Mouse (Mus musculus) intestine, embryonic 16.5 days (tissue): ENCODE measurements around the gene Tssk1. TPM values are rescaled to one million over a fixed set of nuclear protein-coding genes. Genes with fewer than 3 reads are reported as not detected.

Experiments
- ATAC-seq: fragments of 200-750 bp; cut with Nextera tagmentation; 2 replicates; pipeline ENCODE4 v1.8.0; 2017; ENCODE audit warnings: moderate TSS enrichment, moderate library complexity
- H3K27ac ChIP-seq: fragments of 300-500 bp; sonication (generic); 2 replicates; pipeline ENCODE4 v1.5.1; 2014; ENCODE audit warnings: mild to moderate bottlenecking, low read length
- H3K27me3 ChIP-seq: fragments of 300-500 bp; sonication (generic); replicated peaks from 2 replicates; pipeline ENCODE4 v1.6.1; 2014; ENCODE audit warnings: low read length, control low read depth, mixed read lengths; ENCODE audit not compliant: control insufficient read depth, insufficient read depth
- H3K36me3 ChIP-seq: fragments of 300-500 bp; sonication (generic); 2 replicates; pipeline ENCODE4 v1.6.1; 2014; ENCODE audit warnings: low read length, control low read depth; ENCODE audit not compliant: control insufficient read depth, insufficient read depth
- H3K4me1 ChIP-seq: fragments of 300-500 bp; sonication (generic); 2 replicates; pipeline ENCODE4 v1.6.1; 2014; ENCODE audit warnings: low read length, control low read depth, mixed read lengths; ENCODE audit not compliant: control insufficient read depth, insufficient read depth
- H3K4me2 ChIP-seq: fragments of 300-500 bp; sonication (generic); 2 replicates; pipeline ENCODE4 v1.6.1; 2014; ENCODE audit warnings: low read depth, low read length, control low read depth
- H3K4me3 ChIP-seq: fragments of 300-500 bp; sonication (generic); 2 replicates; pipeline ENCODE4 v1.5.1; 2014; ENCODE audit warnings: mild to moderate bottlenecking, low read length
- H3K9ac ChIP-seq: fragments of 300-500 bp; sonication (generic); 2 replicates; pipeline ENCODE4 v1.6.1; 2014; ENCODE audit warnings: low read depth, low read length
- H3K9me3 ChIP-seq: fragments of 300-500 bp; sonication (generic); 2 replicates; pipeline ENCODE4 v1.6.1; 2016; ENCODE audit warnings: low read length, control low read depth; ENCODE audit not compliant: control insufficient read depth
- WGBS: fragments of 180-500 bp; shearing (Covaris S2); extraction: QIAGEN DNeasy Blood & Tissue Kit; methylation state at CpG from one replicate; pipeline ENCODE4 v1.1.7; 2014; 5-methylcytosine and 5-hydroxymethylcytosine counted together
- polyA plus RNA-seq: library from polyadenylated mRNA; unstranded; fragments of >200 nt; fragmentation: Nextera tagmentation; extraction: Ambion mirVana; gene quantifications from 2 replicates; pipeline ENCODE4 v1.2.1, GENCODE M21; 2015

Tssk1 gene
- polyA plus RNA-seq, 1 experiment from 2014 or later, result 0.05 TPM

DNA sequence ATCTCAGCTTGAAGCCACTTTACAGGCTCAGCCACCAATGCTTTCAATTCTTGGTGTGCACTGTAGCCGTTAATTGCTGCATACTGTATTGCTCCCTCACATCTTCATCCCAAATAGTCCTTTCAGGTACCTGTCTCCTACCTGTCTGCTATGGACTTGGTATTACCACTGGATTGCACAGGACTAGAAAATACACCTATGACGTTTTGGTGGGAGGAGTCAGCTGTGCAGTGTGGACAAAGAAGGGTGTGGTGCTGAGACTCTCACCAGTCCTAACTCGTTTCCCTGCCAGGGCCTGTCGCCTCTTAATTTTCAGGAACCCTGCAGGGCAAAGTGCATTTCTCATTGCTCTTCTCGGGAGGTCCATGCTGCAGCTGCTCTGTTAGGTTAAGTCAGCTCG lies 28.3 kb upstream of the Tssk1 start:
- ATAC-seq, result peak; percentile 93
- no peaks in the 10 kb centered on the region for H3K27me3 ChIP-seq
- no peak overlapping the region; the same call in 1 of the 2 replicates for H3K27ac ChIP-seq
- no peaks in the 10 kb centered on the region for H3K9me3 ChIP-seq
- peak overlapping the region; percentile 4; the same call in 1 of the 2 replicates for H3K4me2 ChIP-seq
- H3K36me3 ChIP-seq, result 0 out of 2 replicates have a peak, but pooled peaks cover 4% of the 10 kb centered on the region
- H3K4me1 ChIP-seq, result peaks cover 6% of the 10 kb centered on the region
- 51% methylated on average over 6 of the region's 6 CpGs for WGBS
- no peak overlapping the region for H3K4me3 ChIP-seq
- no peak overlapping the region for H3K9ac ChIP-seq

DNA sequence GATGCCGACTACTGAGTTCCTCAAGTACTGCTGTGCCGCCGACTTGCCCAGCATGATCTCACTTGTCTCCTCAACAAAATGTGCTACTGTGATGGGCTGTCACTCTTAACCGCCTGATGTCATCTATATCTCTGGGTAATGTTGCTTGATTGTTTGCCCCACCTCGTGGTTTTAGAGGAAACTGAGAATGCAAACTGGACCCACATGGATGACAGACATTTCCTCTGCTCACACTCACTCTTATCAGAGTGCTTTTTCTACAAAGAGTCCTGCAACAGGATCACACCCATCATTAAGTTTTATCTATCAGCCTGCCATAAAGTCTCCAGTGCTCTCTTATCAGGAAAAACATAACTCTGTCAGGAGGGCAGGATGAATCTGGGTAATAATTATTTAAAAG lies 22.8 kb upstream of the Tssk1 start:
- H3K27ac ChIP-seq, result no peak overlapping the region
- no peaks in the 10 kb centered on the region for H3K36me3 ChIP-seq

DNA sequence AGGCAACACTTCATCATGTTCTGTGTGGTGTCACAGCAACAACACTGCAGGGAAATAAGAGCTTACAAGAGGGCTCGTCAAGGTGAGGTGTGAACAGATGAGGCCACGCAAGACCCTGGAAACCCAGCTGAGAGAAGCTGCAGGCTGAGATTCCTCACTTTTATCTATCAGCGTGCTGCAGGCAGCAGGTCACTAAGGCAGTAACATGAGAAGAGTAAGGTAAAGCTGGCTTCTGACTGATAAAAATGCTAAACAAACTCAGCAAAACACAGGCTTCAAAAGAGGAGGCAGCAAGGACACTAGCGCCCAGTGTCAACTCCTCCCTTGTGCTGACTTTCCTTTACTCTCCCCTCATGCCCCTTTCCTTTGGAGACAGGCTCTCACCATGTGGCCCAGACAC lies 21.0 kb upstream of the Tssk1 start:
- no peak for ATAC-seq
- 50% methylated on average over 4 of the region's 4 CpGs for WGBS
- H3K36me3 ChIP-seq, result no peaks in the 10 kb centered on the region
- H3K27ac ChIP-seq, result no peak overlapping the region
- H3K4me2 ChIP-seq, result no peak overlapping the region
- H3K4me3 ChIP-seq, result no peak overlapping the region
- H3K9me3 ChIP-seq, result no peaks in the 10 kb centered on the region
- H3K9ac ChIP-seq, result no peak overlapping the region
- peaks cover 16% of the 10 kb centered on the region for H3K4me1 ChIP-seq
- H3K27me3 ChIP-seq, result no peaks in the 10 kb centered on the region

More for the DNA sequence above, 22.8 kb upstream of the Tssk1 start:
- Histone ChIP-seq H3K4me1 (peaks cover 18% of the 10 kb centered on the region), H3K4me3 (no peak overlapping the region), H3K4me2 (no peak overlapping the region), H3K9me3 (no peaks in the 10 kb centered on the region), H3K9ac (no peak overlapping the region), H3K27me3 (no peaks in the 10 kb centered on the region)
- WGBS, result 56% methylated on average over 5 of the region's 5 CpGs
- ATAC-seq, result peak; percentile 84

DNA sequence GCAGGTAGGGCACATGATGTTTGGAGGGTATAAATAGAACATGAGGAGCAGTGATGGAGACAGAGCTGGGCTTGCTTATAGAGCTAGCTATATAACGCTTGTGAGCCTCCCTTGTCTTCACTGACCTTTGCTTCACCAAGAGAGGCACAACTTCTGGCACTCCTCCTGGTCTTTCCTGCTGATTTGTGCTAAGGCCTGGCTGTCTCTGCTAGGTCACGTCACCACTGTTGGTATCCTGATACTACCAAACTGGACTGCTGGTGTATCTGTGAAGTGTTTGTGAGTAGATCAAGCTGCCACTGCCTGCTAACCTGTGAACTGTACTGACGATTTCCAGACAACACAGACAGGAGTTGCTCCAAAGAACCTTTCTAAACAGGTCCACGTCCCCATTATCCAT lies 18.8 kb upstream of the Tssk1 start:
- Histone ChIP-seq H3K36me3 (no peaks in the 10 kb centered on the region), H3K4me3 (no peak overlapping the region), H3K9ac (no peak overlapping the region), H3K27me3 (no peaks in the 10 kb centered on the region), H3K27ac (no peak overlapping the region), H3K9me3 (no peaks in the 10 kb centered on the region), H3K4me1 (peaks cover 16% of the 10 kb centered on the region), H3K4me2 (no peak overlapping the region)
- ATAC-seq, result peak; percentile 38; the same call in 1 of the 2 replicates
- WGBS, result 60% methylated on average over 4 of the region's 4 CpGs

DNA sequence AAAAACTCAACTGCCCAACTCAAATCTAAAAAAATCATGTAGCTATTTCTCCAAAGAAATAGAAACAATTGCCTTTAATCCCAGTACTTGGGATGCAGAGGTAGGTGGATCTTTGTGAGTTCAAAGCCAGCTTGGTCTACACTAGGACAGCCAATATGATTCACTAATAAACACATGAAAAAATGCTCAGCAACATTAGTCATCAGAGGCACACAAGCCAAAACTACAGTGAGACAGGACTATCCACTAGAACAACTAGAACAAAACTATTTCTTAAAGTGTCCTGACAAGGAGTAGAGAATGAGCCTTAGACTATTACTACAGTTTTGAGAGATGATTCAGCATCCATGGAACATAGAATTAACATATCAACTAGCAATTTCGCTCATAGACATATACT lies 17.9 kb upstream of the Tssk1 start:
- no peak for ATAC-seq
- Histone ChIP-seq H3K27me3 (no peaks in the 10 kb centered on the region), H3K9ac (no peak overlapping the region), H3K9me3 (no peaks in the 10 kb centered on the region), H3K27ac (no peak overlapping the region), H3K4me2 (no peak overlapping the region), H3K36me3 (no peaks in the 10 kb centered on the region), H3K4me3 (no peak overlapping the region), H3K4me1 (peaks cover 12% of the 10 kb centered on the region)
- WGBS, result 98% methylated on average over 1 of the region's 1 CpGs

DNA sequence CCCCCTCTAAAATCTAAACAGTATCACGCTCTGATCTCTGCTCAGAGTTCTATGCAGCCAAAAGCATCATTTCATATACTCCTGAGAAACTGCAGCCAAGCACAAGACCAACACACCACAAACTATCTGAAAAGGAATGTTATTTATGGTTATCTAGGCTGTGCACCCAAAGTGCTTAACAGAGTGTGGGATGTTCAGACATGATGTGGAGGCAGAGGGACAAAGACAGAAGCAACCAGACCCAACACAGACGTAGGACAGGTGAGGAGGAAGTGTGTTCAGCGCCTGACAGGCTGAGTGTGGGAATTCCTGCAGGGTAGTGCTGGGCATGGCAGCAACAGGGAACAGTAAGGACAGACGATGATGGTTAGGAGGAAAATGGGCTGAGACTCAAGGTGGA lies 14.5 kb upstream of the Tssk1 start:
- 78% methylated on average over 4 of the region's 4 CpGs for WGBS
- peaks cover 8% of the 10 kb centered on the region for H3K4me1 ChIP-seq
- no peak overlapping the region for H3K27ac ChIP-seq
- peaks cover 3% of the 10 kb centered on the region; the same call in 1 of the 2 replicates for H3K36me3 ChIP-seq
- H3K9ac ChIP-seq, result no peak overlapping the region
- no peak overlapping the region for H3K4me2 ChIP-seq
- no peaks in the 10 kb centered on the region for H3K9me3 ChIP-seq
- ATAC-seq, result no peak
- H3K27me3 ChIP-seq, result no peaks in the 10 kb centered on the region
- no peak overlapping the region for H3K4me3 ChIP-seq

DNA sequence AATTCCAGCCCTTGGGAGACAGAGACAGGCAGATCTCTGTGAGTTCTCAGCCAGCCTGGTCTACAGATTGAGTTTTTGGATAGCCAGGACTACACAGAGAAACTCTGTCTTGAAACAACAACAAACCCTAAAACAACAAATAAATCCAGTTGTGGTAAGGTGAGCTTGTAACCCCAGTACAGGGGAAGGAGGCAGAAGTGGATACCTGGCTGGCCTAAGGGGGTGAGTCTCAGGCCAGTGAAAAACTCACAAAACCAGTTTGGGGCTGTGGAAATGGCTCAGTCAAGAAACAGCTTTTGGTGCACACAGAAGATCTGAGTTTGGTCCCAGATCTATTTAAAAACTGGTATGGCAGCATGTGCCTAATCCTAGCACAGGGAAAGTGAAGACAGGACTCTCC lies 11.8 kb upstream of the Tssk1 start:
- ATAC-seq, result no peak
- H3K27me3 ChIP-seq, result no peaks in the 10 kb centered on the region
- no peaks in the 10 kb centered on the region for H3K9me3 ChIP-seq
- H3K4me1 ChIP-seq, result peaks cover 11% of the 10 kb centered on the region
- H3K4me3 ChIP-seq, result no peak overlapping the region
- H3K27ac ChIP-seq, result no peak overlapping the region
- H3K36me3 ChIP-seq, result peaks cover 3% of the 10 kb centered on the region; the same call in 1 of the 2 replicates
- H3K4me2 ChIP-seq, result no peak overlapping the region
- no peak overlapping the region for H3K9ac ChIP-seq

DNA sequence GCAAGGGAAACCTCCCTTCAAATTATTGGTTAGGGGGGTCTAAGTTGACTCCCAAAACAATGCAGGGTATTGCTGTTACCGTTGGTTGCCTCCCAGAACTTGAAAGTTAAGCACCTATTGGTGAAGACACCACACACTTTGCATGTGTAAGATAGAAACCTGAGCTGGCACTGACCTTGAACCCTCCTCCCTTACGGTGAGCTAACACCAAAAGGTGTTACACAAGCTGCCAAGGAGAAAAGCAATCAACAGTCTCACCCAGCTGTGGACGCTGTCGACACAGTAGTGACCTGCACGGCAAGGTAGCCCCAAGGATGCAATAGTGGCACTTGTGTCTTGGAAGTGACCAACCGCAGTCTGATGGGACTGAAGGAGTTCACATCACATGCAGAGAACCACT lies 9.9 kb upstream of the Tssk1 start:
- Histone ChIP-seq H3K4me2 (no peak overlapping the region), H3K36me3 (peaks cover 3% of the 10 kb centered on the region; the same call in 1 of the 2 replicates), H3K9me3 (no peaks in the 10 kb centered on the region), H3K4me1 (peaks cover 11% of the 10 kb centered on the region), H3K9ac (no peak overlapping the region), H3K4me3 (no peak overlapping the region), H3K27ac (no peak overlapping the region), H3K27me3 (no peaks in the 10 kb centered on the region)
- ATAC-seq, result no peak
- 70% methylated on average over 6 of the region's 6 CpGs for WGBS

DNA sequence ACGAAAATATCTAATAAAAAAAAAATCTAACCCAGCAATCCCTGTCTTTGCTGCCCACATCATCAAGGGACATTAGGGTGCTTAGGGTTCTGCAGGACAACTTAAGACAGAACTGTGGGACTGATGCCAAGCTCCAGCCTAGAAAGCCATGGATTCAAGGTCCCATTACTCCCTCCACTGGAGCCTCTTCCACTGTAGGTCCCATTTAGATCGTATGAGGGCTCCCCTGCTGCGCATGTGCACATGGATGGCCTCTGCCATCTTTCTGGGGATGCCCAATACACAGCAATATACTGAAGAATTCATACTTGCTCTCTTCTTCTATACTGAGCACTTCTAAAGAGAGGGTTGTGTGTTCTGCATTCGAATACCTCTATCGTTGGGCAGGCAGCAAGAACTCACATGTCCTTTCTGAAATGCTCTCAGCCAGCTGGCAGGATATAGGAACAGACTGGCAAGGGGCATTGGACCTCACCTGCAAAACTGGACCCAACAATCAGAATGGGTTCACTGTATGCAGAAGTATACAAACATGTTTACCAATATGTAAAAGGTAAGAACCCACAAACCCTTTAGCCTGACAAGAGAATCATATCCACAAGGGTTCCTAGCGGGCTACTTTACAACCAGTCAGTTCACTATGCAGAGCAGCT lies 4.2 kb upstream of the Tssk1 start:
- 85% methylated on average over 6 of the region's 6 CpGs for WGBS
- Histone ChIP-seq H3K27ac (no peak overlapping the region), H3K4me3 (peak overlapping the region; percentile 97), H3K9me3 (no peaks in the 10 kb centered on the region), H3K4me1 (peaks cover 19% of the 10 kb centered on the region), H3K4me2 (peak overlapping the region; percentile 89), H3K36me3 (no peaks in the 10 kb centered on the region), H3K9ac (peak overlapping the region; percentile 99; the same call in 1 of the 2 replicates), H3K27me3 (no peaks in the 10 kb centered on the region)
- no peak for ATAC-seq

DNA sequence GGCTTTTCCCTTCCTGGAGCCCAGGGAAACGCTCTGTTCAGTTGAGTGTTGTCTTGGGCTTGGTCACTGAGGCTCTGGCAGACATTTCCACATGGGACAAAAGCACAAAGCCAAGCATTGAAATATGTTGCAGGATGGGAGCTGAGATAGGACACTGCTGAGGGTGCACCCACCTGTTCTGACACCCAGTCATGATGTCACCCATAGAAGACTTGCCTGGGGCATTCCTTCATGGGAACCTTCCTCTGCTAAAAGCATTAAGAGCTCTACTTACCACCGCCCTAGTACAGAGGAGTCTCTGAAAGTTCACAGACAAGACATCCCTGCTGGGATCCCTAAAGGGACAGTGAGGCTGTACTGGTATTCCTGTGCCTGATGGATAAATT lies 3.7 kb upstream of the Tssk1 start:
- no peaks in the 10 kb centered on the region for H3K36me3 ChIP-seq
- H3K4me2 ChIP-seq, result peak overlapping the region; percentile 89
- no peaks in the 10 kb centered on the region for H3K27me3 ChIP-seq
- H3K4me3 ChIP-seq, result peak overlapping the region; percentile 97
- ATAC-seq, result no peak
- peak overlapping the region; percentile 99 for H3K9ac ChIP-seq
- H3K4me1 ChIP-seq, result peaks cover 19% of the 10 kb centered on the region
- 34% methylated on average over 2 of the region's 2 CpGs for WGBS
- H3K9me3 ChIP-seq, result no peaks in the 10 kb centered on the region
- no peak overlapping the region for H3K27ac ChIP-seq
